Mouse (Mus musculus): ENCODE measurements around the gene Celf5. TPM values are rescaled to one million over a fixed set of nuclear protein-coding genes. Genes with fewer than 3 reads are reported as not detected.
A peak's percentile ranks its signal among the peaks of the same experiment; 100 is the strongest.

Gene Celf5
- polyA plus RNA-seq, 1 experiment from 2014 or later = 76.1 TPM

DNA sequence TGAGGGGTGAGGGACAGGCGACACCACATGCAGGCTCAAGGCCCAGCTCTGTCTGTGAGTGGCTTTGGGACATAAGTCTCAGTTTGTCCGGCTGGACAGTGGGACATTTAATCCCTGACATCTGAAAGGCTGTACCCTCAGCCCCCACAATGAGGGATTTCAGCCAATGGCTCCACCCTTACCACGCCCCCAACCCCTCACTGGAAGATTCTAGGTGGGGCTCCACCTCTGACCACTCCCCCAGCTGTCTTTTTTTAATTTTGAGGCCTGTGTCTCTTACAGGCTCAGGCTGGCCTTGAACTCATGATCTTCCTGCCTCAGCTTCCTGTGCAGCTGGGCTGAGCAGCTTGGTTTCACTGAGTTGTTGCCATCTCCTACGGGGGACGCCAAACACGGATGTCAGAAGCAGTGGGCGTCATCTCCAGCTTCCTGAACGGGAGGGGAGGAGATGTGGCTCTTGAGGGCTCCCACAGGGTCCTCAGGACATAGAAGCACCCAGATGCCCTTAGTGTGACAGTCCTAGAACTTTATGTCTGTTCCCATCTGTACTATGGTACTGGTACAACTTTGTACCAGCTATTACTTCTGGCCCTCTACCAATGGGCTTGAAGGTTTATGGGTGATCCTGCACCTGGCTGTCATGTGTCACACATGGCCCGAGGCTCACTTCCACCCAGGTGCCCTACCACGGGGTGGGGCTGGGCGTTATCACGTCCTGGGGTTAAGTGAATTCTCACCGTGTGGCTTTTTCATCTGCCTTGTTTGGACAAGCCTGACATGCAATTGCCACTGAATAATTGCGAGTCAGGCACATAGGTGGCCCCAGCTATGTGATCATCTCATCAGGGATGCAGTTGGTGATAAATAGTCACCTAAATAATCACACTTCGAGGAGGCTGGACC lies 47.9 kb downstream of the Celf5 start:
- Histone ChIP-seq H3K4me1 (peaks cover 43% of the 10 kb centered on the region), H3K4me2 (replicated peaks) (no peak overlapping the region), H3K27me3 (no peaks in the 10 kb centered on the region), H3K36me3 (no peaks in the 10 kb centered on the region), H3K9me3 (no peaks in the 10 kb centered on the region), H3K4me3 (no peak overlapping the region), H3K27ac (replicated peaks) (peak overlapping the region; percentile 81), H3K9ac (replicated peaks) (no peak overlapping the region; the same call in 1 of the 2 replicates)
- no peak for ATAC-seq (replicated peaks)
- 63% methylated on average over 15 of the region's 15 CpGs for WGBS

DNA sequence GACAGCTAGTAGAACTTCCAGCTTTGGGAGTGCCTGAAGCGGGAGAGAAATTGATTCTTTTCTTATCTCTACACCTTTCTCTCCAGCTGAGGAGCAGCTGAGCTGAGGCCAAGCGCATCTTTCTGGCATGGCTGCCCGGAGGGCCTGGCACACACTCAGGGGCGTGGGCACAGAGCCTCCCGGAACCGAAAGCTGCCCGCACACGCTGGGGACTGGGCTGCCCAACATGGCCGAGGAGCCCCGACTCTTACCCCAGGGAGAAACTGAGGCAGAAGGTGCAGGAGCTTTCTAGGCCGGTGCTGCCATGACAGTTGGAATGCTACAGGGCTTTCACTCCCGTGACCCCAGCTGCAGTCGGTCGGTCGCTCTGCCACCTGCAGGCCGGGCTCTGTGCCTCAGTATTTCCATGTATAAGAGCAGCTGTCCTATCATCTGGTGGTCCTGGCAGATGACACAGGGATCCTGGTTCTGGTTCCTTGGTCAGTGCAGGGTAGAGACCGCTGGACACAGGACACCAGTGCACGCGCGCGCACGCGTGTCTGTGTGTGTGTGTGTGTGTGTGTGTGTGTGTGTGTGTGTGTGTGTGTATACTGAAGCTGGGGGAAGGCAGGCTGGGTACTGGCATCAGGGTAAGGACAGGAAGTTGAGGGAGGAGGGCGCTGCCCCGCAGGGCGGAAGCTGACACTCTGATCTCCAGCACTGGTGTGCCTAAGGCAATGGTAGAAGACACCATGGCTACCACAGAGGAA lies 48.8 kb downstream of the Celf5 start:
- Histone ChIP-seq H3K4me2 (replicated peaks) (no peak overlapping the region), H3K4me1 (peaks cover 50% of the 10 kb centered on the region), H3K4me3 (no peak overlapping the region), H3K9me3 (no peaks in the 10 kb centered on the region), H3K27ac (replicated peaks) (peak overlapping the region; percentile 47; the same call in 1 of the 2 replicates), H3K36me3 (no peaks in the 10 kb centered on the region), H3K9ac (replicated peaks) (no peak overlapping the region), H3K27me3 (no peaks in the 10 kb centered on the region)
- no peak for ATAC-seq (replicated peaks)
- WGBS = 72% methylated on average over 26 of the region's 26 CpGs

DNA sequence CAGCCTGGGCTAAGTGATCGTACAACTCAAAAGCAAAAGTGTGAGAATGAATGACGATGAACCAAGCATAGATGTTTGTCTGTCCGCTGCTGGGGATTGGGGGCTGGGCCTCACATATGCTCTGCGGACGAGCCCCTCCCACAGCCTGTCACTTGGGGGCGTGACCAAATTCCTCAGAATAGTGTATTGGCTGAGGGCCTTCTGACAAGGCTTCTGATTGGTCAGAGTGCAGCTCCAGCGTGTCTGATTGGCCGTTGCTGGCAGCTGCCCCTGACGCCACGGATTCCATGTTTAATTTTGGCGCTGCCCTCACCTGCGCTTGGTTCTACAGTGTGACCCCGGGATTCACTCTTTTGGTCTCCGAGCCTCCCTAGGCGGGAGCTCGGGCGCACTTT lies 49.6 kb downstream of the Celf5 start:
- Histone ChIP-seq H3K4me3 (peak overlapping the region; percentile 29), H3K27me3 (0 out of 2 replicates have a peak, but pooled peaks cover 3% of the 10 kb centered on the region), H3K27ac (replicated peaks) (peak overlapping the region; percentile 49), H3K4me1 (peaks cover 50% of the 10 kb centered on the region), H3K36me3 (no peaks in the 10 kb centered on the region), H3K9ac (replicated peaks) (peak overlapping the region; percentile 34), H3K9me3 (no peaks in the 10 kb centered on the region), H3K4me2 (replicated peaks) (peak overlapping the region; percentile 51)
- WGBS = 3% methylated on average over 17 of the region's 17 CpGs
- ATAC-seq (replicated peaks) = peak; percentile 86

DNA sequence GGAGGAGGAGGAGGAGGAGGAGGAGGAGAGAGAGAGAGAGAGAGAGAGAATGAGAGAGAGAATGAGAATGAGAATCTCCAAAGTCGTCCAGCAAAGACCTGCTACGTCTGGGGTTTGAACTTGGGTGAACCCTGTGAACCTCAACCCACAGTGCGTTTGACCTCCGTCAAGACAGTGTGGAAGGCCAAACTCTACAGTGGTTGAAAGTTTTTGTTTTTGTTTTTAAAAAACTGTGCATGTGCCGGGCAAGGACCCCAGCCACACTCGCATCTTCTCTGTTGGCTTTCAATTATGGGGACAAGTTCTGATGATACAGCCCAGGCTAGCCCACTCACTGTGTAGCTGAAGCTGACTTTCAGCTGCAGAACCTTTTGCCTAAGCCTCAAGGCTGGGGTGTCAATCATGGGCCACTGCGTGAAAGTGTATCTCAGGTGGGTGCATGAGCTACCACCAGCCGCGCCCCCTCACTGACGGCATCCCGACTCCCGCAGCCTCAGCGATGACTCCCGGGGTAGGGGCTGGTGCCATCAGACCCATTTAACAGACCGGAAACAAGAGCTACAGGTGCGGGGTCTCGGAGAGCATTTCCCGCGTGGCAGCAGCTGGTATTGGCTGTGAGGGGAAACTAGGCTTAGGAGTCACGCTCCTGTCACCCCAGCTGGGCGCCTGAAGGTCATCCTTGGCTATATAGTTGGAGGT lies 50.2 kb downstream of the Celf5 start:
- H3K27me3 ChIP-seq = peaks cover 6% of the 10 kb centered on the region; the same call in 1 of the 2 replicates
- no peaks in the 10 kb centered on the region for H3K9me3 ChIP-seq
- H3K9ac ChIP-seq (replicated peaks) = no peak overlapping the region
- peaks cover 51% of the 10 kb centered on the region for H3K4me1 ChIP-seq
- no peak; the same call in 1 of the 2 replicates for ATAC-seq (replicated peaks)
- H3K4me2 ChIP-seq (replicated peaks) = peak overlapping the region; percentile 51
- H3K27ac ChIP-seq (replicated peaks) = peak overlapping the region; percentile 49
- H3K36me3 ChIP-seq = no peaks in the 10 kb centered on the region
- H3K4me3 ChIP-seq = peak overlapping the region; percentile 29
- WGBS = 65% methylated on average over 21 of the region's 21 CpGs

DNA sequence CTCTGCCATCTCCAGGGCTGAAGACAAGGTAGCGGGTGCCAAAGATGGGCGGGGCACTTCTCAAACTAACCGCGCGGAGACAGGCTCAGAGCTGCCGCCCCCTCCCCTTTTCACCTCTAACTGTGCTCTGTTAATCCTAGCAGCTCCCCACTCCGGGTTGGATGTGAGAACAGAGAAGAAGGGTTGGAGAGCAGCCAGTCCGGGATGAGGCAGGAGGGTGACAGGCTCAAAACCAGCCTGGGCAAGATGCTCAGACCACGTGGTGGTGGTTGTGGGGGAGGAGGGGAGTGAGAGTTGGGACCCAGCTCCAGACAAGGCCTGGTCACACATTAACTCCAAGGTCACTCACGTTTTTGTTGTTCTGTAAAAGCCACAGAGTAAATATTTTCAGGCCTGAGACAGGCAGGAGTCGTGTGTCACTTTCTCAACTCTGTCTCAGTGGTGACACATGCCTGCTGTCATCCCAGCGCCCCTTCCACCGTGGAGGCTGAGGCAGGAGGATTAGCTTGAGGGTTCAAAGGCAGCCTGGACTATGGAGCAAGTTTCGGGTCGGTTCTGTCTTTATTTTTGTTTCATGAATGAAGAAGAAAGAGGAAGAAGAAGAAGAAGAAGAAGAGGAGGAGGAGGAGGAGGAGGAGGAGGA lies 50.9 kb downstream of the Celf5 start:
- peaks cover 7% of the 10 kb centered on the region; the same call in 1 of the 2 replicates for H3K27me3 ChIP-seq
- peak overlapping the region; percentile 94 for H3K27ac ChIP-seq (replicated peaks)
- peaks cover 58% of the 10 kb centered on the region for H3K4me1 ChIP-seq
- H3K36me3 ChIP-seq = no peaks in the 10 kb centered on the region
- peak; percentile 2; the same call in 1 of the 2 replicates for ATAC-seq (replicated peaks)
- no peaks in the 10 kb centered on the region for H3K9me3 ChIP-seq
- peak overlapping the region; percentile 74 for H3K4me2 ChIP-seq (replicated peaks)
- peak overlapping the region; percentile 86 for H3K4me3 ChIP-seq
- H3K9ac ChIP-seq (replicated peaks) = peak overlapping the region; percentile 81; the same call in 1 of the 2 replicates
- WGBS = 13% methylated on average over 15 of the region's 15 CpGs

DNA sequence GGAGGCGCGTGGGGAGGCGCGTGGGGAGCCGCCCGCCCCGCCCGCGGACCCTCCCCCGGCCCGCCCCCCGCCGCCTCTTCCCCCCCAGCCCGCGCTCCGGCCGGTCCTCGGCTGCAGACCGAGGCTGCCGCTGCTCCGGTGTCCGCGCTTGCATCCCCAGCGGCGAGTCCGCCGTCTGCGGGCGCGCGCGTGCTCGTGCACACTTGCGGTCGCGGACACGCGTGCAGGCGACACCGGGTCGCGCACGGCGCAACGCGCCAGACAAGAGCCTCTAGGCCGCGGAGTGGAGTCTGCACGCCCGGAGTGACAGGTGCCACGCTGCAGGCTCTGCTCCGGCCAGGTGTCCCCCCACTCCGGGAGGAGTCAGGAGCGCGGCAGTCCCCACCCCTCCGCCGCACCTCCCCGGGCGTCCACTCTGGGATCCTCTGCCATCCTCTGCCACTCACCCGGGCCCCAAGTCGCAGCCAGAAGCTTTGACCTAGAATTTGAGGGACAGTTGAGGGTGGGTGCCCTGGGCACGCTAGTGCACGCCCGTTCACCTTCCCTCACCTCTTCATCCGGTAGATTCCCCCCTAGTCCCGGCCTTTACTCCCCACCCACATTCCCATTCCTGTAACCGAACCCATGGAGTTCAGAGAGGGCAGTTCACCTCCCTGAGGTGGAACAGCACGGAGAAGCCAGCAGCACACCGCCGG lies 51.5 kb downstream of the Celf5 start:
- H3K36me3 ChIP-seq = no peaks in the 10 kb centered on the region
- H3K4me3 ChIP-seq = peak overlapping the region; percentile 86
- H3K27ac ChIP-seq (replicated peaks) = peak overlapping the region; percentile 94
- peak; percentile 15; the same call in 1 of the 2 replicates for ATAC-seq (replicated peaks)
- peaks cover 63% of the 10 kb centered on the region for H3K4me1 ChIP-seq
- peaks cover 7% of the 10 kb centered on the region; the same call in 1 of the 2 replicates for H3K27me3 ChIP-seq
- H3K9ac ChIP-seq (replicated peaks) = peak overlapping the region; percentile 81
- H3K4me2 ChIP-seq (replicated peaks) = peak overlapping the region; percentile 74
- H3K9me3 ChIP-seq = no peaks in the 10 kb centered on the region
- WGBS = 1% methylated on average over 56 of the region's 70 CpGs

DNA sequence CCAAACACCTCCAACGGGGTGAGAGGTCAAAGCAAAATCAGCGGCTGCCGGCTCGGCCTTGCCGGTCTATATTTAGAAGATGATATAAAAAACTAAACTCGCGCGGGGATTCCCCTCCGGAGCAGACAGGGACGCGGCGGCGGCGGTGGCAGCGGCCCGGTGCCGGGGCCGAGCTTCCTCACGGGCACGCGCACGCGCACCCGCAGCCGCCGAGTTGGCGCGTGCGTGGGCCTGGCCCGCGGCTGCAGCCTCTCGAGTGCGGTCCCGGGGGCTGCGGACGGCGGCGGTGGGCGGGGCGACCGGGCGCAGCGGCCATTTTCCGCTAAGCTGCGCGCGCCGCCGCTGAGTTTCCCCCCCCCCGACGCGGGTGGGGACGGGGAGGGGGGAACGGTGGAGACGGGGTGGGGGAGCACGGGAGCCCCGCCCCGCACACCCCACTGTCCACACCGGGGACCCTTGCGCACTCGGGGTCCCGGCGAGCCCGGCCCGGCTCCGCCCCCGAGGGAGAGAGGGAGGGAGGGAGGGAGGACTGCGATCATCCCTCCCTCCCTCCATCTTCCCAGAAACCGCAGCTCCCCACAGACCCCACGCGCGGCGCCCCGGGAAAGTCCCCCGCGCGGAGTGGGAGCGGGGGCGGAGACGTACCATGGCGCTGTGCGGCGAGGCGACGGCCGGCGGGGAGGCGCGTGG lies 52.2 kb downstream of the Celf5 start:
- H3K4me2 ChIP-seq (replicated peaks) = peak overlapping the region; percentile 74
- 0% methylated on average over 40 of the region's 89 CpGs for WGBS
- H3K27me3 ChIP-seq = peaks cover 7% of the 10 kb centered on the region; the same call in 1 of the 2 replicates
- H3K4me3 ChIP-seq = peak overlapping the region; percentile 86
- no peaks in the 10 kb centered on the region for H3K36me3 ChIP-seq
- peak; percentile 11; the same call in 1 of the 2 replicates for ATAC-seq (replicated peaks)
- no peaks in the 10 kb centered on the region for H3K9me3 ChIP-seq
- peak overlapping the region; percentile 81 for H3K9ac ChIP-seq (replicated peaks)
- H3K27ac ChIP-seq (replicated peaks) = peak overlapping the region; percentile 94
- H3K4me1 ChIP-seq = peaks cover 63% of the 10 kb centered on the region

DNA sequence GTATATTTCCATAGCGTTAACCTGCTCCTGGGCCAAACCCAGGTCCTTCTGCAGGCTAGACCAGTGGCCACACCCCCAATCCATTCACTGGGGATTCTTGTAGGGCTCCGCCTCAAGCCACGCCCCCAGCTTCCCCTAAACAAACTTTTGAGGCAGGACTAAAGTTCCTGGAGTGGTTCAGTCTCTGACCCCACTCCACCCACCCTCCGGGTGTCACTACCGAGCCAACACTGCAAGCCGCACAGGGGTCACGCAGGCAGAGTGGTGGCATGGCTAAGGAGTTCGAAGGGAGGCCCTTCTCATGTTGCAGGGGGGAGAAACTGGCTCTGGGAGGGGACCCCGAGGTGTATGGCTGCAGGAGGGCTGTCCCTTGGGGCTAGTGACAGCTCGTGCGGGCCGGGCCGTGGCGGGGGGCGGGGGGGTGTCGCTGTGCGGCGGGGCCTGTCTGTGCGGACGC lies 52.9 kb downstream of the Celf5 start:
- ATAC-seq (replicated peaks) = peak; percentile 9
- H3K27ac ChIP-seq (replicated peaks) = peak overlapping the region; percentile 94
- WGBS = 0% methylated on average over 19 of the region's 20 CpGs
- no peaks in the 10 kb centered on the region for H3K36me3 ChIP-seq
- peaks cover 7% of the 10 kb centered on the region; the same call in 1 of the 2 replicates for H3K27me3 ChIP-seq
- H3K9ac ChIP-seq (replicated peaks) = peak overlapping the region; percentile 81
- H3K4me1 ChIP-seq = peaks cover 63% of the 10 kb centered on the region
- peak overlapping the region; percentile 86 for H3K4me3 ChIP-seq
- H3K4me2 ChIP-seq (replicated peaks) = peak overlapping the region; percentile 74
- no peaks in the 10 kb centered on the region for H3K9me3 ChIP-seq

DNA sequence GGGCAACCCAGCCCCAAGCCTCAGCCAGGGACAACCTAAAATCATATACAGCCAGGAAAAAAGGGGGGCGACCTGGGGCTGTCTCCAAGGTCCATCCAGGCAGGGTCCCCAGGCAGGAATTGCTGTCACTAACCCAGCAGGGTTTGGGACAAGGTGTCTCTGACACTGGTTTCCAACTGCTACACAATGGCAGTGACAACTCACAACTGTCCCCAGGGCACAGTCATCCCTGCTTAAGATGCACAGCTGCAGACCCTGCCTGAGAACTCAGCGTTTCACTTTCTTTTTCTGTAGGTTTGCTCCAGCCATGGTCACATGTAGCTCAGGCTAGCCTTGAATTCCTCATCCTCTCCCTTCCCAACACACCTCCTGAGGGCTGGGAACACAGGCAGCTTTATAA lies 53.4 kb downstream of the Celf5 start:
- Histone ChIP-seq H3K4me2 (replicated peaks) (peak overlapping the region; percentile 74), H3K27ac (replicated peaks) (0 out of 2 replicates have a peak overlapping the region, but pooled peaks have one; percentile 94), H3K9me3 (no peaks in the 10 kb centered on the region), H3K9ac (replicated peaks) (0 out of 2 replicates have a peak overlapping the region, but pooled peaks have one; percentile 81), H3K4me3 (peak overlapping the region; percentile 86), H3K4me1 (peaks cover 66% of the 10 kb centered on the region), H3K36me3 (no peaks in the 10 kb centered on the region), H3K27me3 (peaks cover 7% of the 10 kb centered on the region; the same call in 1 of the 2 replicates)
- 27% methylated on average over 2 of the region's 2 CpGs for WGBS
- ATAC-seq (replicated peaks) = no peak

DNA sequence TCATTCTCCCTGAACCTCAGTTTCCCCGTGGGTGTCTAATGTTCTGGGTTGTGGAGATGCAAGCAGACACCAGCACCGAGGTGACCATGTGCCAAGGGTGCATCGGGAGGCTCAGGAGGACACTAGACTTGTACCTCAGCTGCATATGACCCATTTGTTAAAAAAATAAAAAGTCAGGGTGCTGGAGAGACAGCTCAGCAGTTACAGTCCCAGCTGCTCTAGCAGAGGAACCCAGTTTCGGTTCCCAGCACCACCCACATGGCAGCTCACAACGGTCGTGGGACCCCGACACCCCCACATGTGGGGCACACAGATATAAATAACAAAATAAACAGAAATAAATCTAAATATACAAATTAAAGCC lies 54.0 kb downstream of the Celf5 start:
- peaks cover 7% of the 10 kb centered on the region; the same call in 1 of the 2 replicates for H3K27me3 ChIP-seq
- no peak overlapping the region for H3K9ac ChIP-seq (replicated peaks)
- H3K4me3 ChIP-seq = no peak overlapping the region
- 91% methylated on average over 7 of the region's 7 CpGs for WGBS
- H3K9me3 ChIP-seq = no peaks in the 10 kb centered on the region
- no peak overlapping the region for H3K27ac ChIP-seq (replicated peaks)
- peaks cover 67% of the 10 kb centered on the region for H3K4me1 ChIP-seq
- no peaks in the 10 kb centered on the region for H3K36me3 ChIP-seq
- no peak for ATAC-seq (replicated peaks)
- H3K4me2 ChIP-seq (replicated peaks) = no peak overlapping the region

All from forebrain, embryonic 15.5 days (tissue).